Mouse (Mus musculus): ENCODE measurements around the gene Raly.

DNA sequence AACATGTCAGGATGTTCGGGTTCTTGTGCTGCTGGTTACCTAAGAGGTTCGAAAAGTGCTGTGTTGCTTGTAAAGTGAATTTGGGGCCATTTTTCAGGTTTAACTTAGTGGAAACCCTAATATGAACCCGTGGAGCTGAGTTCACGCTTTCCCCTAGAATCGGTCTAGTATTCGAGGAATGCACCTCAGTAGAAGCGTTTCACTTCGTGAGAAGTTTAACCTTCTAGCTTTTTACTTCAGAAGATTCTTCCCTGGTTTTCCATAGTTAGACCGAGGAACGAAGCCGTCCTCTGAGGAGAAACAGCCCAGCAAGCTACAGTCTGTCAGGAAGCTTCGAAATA is 102.1 kb downstream of the Raly start:
- TF ChIP-seq CTCF (IDR thresholded peaks at IDR 0.05; ENCODE audit: borderline replicate concordance, insufficient read depth, low read depth, low read length) (no peak), POLR2A (IDR thresholded peaks at IDR 0.05; ENCODE audit: borderline replicate concordance, insufficient read depth, low read length) (no peak)
